Mouse (Mus musculus) liver, postnatal 0 days (tissue): ENCODE results near the gene Acrv1.

Experiments used
- CTCF ChIP-seq: sonication (generic); IDR thresholded peaks from 2 replicates; pipeline ENCODE4 v1.5.1; 2016; ENCODE audit warnings: antibody characterized with exemption, low read depth
- EP300 ChIP-seq: IDR thresholded peaks from 2 replicates; pipeline ENCODE4 v1.6.1; 2016; ENCODE audit warnings: antibody characterized with exemption, low read depth, mild to moderate bottlenecking

- no peak for TF ChIP-seq EP300
- TF ChIP-seq CTCF: no peak
These were observed 12.9 kb downstream of the Acrv1 start for GRCm38 (mm10) chr9:36705923-36706322.
